ENCODE assay signal across 8 mouse cellular contexts in the genomic region with DNA sequence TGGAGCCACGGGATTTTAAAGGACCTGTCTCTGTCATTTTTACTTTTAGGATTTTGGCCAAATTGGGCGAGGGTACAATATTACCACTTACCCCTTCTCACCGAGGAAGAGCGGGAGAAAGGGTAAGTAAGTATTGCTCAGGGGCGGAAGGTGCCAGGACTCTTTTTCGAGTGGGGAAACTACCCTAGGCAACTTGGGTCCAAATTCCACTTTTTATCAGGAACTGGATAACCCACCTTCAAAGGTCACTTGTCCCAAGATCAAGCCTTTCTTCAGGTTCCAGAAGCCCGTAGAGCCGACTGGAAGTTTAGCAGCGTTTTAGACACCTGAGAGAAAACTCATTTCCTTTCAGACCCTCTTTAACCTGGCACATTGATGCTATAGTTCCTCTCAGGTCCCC. TPM values are rescaled to one million over a fixed set of nuclear protein-coding genes. Genes with fewer than 3 reads are reported as not detected.
DNase-seq lines count a peak whose midpoint lies in the region; ATAC-seq and TF ChIP-seq lines count a peak whose summit lies in the region.

No protein-coding gene starts in this region.

- H3K36me3 ChIP-seq in kidney, embryonic 15.5 days, result no peaks in the 10 kb centered on the region
- no peaks in the 10 kb centered on the region for H3K36me3 ChIP-seq in hindbrain, embryonic 15.5 days
- no peaks in the 10 kb centered on the region for H3K36me3 ChIP-seq in midbrain, postnatal 0 days (ENCODE audit: insufficient read depth, low read length)

- H3K4me2 ChIP-seq in kidney, embryonic 15.5 days, result peak overlapping the region; percentile 88
- H3K4me2 ChIP-seq in hindbrain, embryonic 15.5 days, result peak overlapping the region; percentile 61
- H3K4me2 ChIP-seq in midbrain, postnatal 0 days (ENCODE audit: low read depth, low read length, poor library complexity, severe bottlenecking), result peak overlapping the region; percentile 80

- no peaks in the 10 kb centered on the region for H3K9me3 ChIP-seq in kidney, embryonic 15.5 days (replicated peaks)
- no peaks in the 10 kb centered on the region for H3K9me3 ChIP-seq in hindbrain, embryonic 15.5 days
- H3K9me3 ChIP-seq in midbrain, postnatal 0 days (ENCODE audit: low read length), result no peaks in the 10 kb centered on the region

- peak overlapping the region; percentile 30; the same call in 1 of the 2 replicates for H3K27ac ChIP-seq in kidney, embryonic 15.5 days
- H3K27ac ChIP-seq in brown adipose tissue, adult 24 weeks (replicated peaks; ENCODE audit: low read depth, low read length), result peak overlapping the region; percentile 74
- peak overlapping the region; percentile 81 for H3K27ac ChIP-seq in hindbrain, embryonic 15.5 days (replicated peaks)
- H3K27ac ChIP-seq in midbrain, postnatal 0 days (ENCODE audit: low read depth, low read length), result peak overlapping the region; percentile 69

- peak overlapping the region; percentile 71 for H3K4me3 ChIP-seq in kidney, embryonic 15.5 days (replicated peaks)
- H3K4me3 ChIP-seq in brown adipose tissue, adult 24 weeks (ENCODE audit: insufficient read depth, low read depth, low read length), result peak overlapping the region; percentile 98
- H3K4me3 ChIP-seq in hindbrain, embryonic 15.5 days, result peak overlapping the region; percentile 51
- peak overlapping the region; percentile 77 for H3K4me3 ChIP-seq in midbrain, postnatal 0 days (ENCODE audit: low read depth, low read length)

- peaks cover 5% of the 10 kb centered on the region; the same call in 1 of the 2 replicates for H3K4me1 ChIP-seq in kidney, embryonic 15.5 days
- H3K4me1 ChIP-seq in brown adipose tissue, adult 24 weeks (ENCODE audit: control insufficient read depth, insufficient read depth, insufficient read length, low read length), result peaks cover 3% of the 10 kb centered on the region; the same call in 1 of the 2 replicates
- peaks cover 7% of the 10 kb centered on the region for H3K4me1 ChIP-seq in hindbrain, embryonic 15.5 days (replicated peaks)
- no peaks in the 10 kb centered on the region for H3K4me1 ChIP-seq in midbrain, postnatal 0 days (ENCODE audit: insufficient read depth, low read length)

- DNase-seq in kidney, postnatal 4 days, result no peak
- no peak for DNase-seq in midbrain, postnatal 0 days (ENCODE audit: low spot score)
- DNase-seq in urinary bladder, postnatal 10 days (ENCODE audit: low spot score), result no peak
- DNase-seq in right cerebral cortex, postnatal 36 days (ENCODE audit: low spot score in 2 of 2), result no peak
- no peak for DNase-seq in cerebellum, postnatal 4 days (ENCODE audit: low spot score in 2 of 2)

- TF ChIP-seq CTCF in midbrain, postnatal 0 days (IDR thresholded peaks at IDR 0.05), result no peak

- ATAC-seq in kidney, embryonic 15.5 days (replicated peaks; ENCODE audit: low FRiP score), result 0 out of 2 replicates have a peak, but pooled peaks have one; percentile 0
- no peak for ATAC-seq in hindbrain, embryonic 15.5 days (ENCODE audit: low FRiP score, low read depth)
- ATAC-seq in midbrain, postnatal 0 days (ENCODE audit: low FRiP score), result no peak

- 13% methylated on average over 9 of the region's 9 CpGs for WGBS in kidney, embryonic 15.5 days
- WGBS in hindbrain, embryonic 15.5 days, result 20% methylated on average over 9 of the region's 9 CpGs
- 13% methylated on average over 9 of the region's 9 CpGs for WGBS in midbrain, postnatal 0 days

- H3K9ac ChIP-seq in kidney, embryonic 15.5 days, result peak overlapping the region; percentile 72
- H3K9ac ChIP-seq in hindbrain, embryonic 15.5 days, result peak overlapping the region; percentile 66
- H3K9ac ChIP-seq in midbrain, postnatal 0 days (replicated peaks; ENCODE audit: low read length, poor library complexity, severe bottlenecking), result peak overlapping the region; percentile 84

- H3K27me3 ChIP-seq in kidney, embryonic 15.5 days, result no peaks in the 10 kb centered on the region
- H3K27me3 ChIP-seq in hindbrain, embryonic 15.5 days, result no peaks in the 10 kb centered on the region
- no peaks in the 10 kb centered on the region for H3K27me3 ChIP-seq in midbrain, postnatal 0 days (ENCODE audit: insufficient read depth, low read length)

RNA-seq across cellular contexts. Expression of a gene that starts 0.6 kb away (rescaled TPM):
- 8.6 and 8.9 TPM in 2 replicates for polyA plus RNA-seq in kidney, embryonic 15.5 days (2015; fragmentation: Nextera tagmentation; extraction: Ambion mirVana)
- polyA plus RNA-seq in brown adipose tissue, adult 24 weeks (2012; ENCODE audit: insufficient read depth, insufficient read length, missing spikeins), result 129 and 204 TPM in 2 replicates
- polyA plus RNA-seq in hindbrain, embryonic 15.5 days (2015; fragmentation: Nextera tagmentation; extraction: Ambion mirVana), result 5.0 and 6.8 TPM in 2 replicates
- 2.9 and 16.6 TPM in 2 replicates for total RNA-seq in midbrain, postnatal 0 days (2014; rRNA removed)
- polyA plus RNA-seq in midbrain, postnatal 0 days (2015; fragmentation: Nextera tagmentation; extraction: Ambion mirVana), result 5.2 and 9.4 TPM in 2 replicates

Comparison
In these comparisons a context has a peak if more than half of its experiments do, and no peak if none do; other contexts are left out.
1. H3K27ac ChIP-seq: peak in every context shown above with its lines; median percentile 81 in hindbrain, embryonic 15.5 days; 74 in brown adipose tissue, adult 24 weeks; 69 in midbrain, postnatal 0 days; 30 in kidney, embryonic 15.5 days.
2. RNA of a gene that starts 0.6 kb away (polyA plus RNA-seq): 129 to 204 TPM in brown adipose tissue, adult 24 weeks; 5.2 to 9.4 TPM in midbrain, postnatal 0 days, 8.6 to 8.9 TPM in kidney, embryonic 15.5 days and 5.0 to 6.8 TPM in hindbrain, embryonic 15.5 days; every median in the first group is over 10 times any median in the second.
3. Peak in every context shown above with its lines, with median percentiles within 50 percentile points of each other: H3K4me2 ChIP-seq, H3K4me3 ChIP-seq and H3K9ac ChIP-seq.